Mouse (Mus musculus) lung, adult 10 weeks (tissue): ENCODE data around the gene Sox13. TPM values are rescaled to one million over a fixed set of nuclear protein-coding genes. Genes with fewer than 3 reads are reported as not detected.

Source experiments
- polyA plus RNA-seq: library from polyadenylated mRNA; stranded (reverse); fragments of 350-450 nt; fragmentation: Illumina TruSeq; extraction: RNeasy Lipid Tissue Mini Kit (QIAGEN cat#74804); gene quantifications from one replicate; pipeline ENCODE4 v1.2.3, GENCODE M21; 2014; ENCODE audit warnings: low read depth, low replicate concordance; ENCODE audit not compliant: insufficient read depth

Sox13 gene
- polyA plus RNA-seq: 25.5 TPM

GRCm38 (mm10) chr1:133423543-133424480, at the start of gene Sox13:
Sox13 (minus strand) TSS chr1:133424377.

GRCm38 (mm10) chr1:133363276-133364021, 60.7 kb downstream of the Sox13 start, which contains the start of gene Etnk2:
Etnk2 (plus strand) TSS chr1:133363572.

DNA sequence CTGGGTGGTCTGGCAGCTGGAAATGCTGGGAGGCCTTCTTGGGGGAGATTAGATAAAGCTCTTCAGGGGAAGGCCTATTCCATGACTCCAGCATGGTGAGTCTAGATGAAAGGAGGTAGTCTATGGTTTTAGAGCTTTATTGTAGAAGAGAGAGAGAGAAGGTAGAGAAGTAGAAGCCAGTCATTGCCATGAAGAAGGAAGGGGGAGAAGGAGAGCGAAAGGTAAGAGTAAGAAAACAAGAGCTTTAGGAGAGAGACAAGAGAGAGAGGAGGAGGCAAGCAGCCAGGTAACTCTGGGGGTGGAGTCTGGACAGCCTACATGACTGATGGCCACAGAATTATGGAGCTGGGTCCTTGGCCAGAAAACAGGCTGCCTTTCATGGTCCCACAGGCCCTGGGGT, 74.0 kb downstream of the Sox13 start, which contains the start of gene Ren1:
TSS of gene Ren1 (plus strand) at position 301 of the 400 bp plus-strand sequence.

Other genes starting within 250 kb of the Sox13 start
- 1.6 TPM for gene Golt1a, start 114.6 kb downstream of the Sox13 start, polyA plus RNA-seq
- not detected for gene Kiss1, start 102.5 kb downstream of the Sox13 start, polyA plus RNA-seq
- not detected for gene Ren1, start 73.9 kb downstream of the Sox13 start, polyA plus RNA-seq
- gene Etnk2, start 60.8 kb downstream of the Sox13 start, polyA plus RNA-seq: 0.25 TPM
- 209 TPM for gene Snrpe, start 185.9 kb upstream of the Sox13 start, polyA plus RNA-seq
- gene Zbed6, start 236.5 kb upstream of the Sox13 start, polyA plus RNA-seq: 1.2 TPM
- gene Gm38394, start 236.9 kb upstream of the Sox13 start, polyA plus RNA-seq: 1.1 TPM